Mouse (Mus musculus): ENCODE results near the gene Ptpro. TPM values are rescaled to one million over a fixed set of nuclear protein-coding genes. Genes with fewer than 3 reads are reported as not detected.

Gene Ptpro
- 0.65 and 1.3 TPM in 2 replicates for total RNA-seq (2014; rRNA removed)
- polyA plus RNA-seq (2012; rRNA removed), result 0.24 and 0.51 TPM in 2 replicates

DNA sequence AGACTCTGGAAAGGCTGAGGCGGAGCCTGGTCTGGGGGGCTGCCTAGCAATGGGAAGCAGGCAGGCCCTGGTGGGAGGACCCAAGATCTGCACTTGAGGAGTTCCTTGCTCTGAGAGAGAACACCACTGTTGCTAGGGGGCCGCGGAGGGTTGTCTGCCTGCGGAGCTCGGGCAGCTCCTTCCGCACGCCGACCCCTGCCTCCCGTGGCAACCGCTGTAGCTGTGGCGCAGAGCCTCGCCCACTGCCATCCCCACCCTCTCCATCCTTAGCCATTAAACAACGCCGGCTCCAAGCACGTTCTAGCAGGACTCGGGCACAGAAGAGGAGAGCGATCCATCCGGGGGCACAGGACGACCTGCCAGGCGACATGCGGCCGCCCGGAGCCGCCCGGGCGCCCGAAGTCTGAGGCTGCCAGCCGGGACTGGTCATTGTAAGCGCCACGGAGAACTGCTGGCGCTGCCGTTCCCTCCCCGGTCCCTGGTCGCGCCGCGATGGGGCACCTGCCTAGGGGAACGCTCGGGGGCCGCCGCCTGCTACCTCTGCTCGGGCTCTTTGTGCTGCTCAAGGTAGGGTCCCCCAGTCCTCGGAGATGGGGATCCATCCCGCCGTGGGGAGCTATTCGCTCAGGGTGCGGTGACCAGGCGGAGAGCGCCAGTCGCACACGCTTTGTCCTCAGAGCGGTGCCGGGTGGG is at the start of gene Ptpro:
Gene Ptpro, plus strand, starts transcription at position 126 of the 693 bp plus-strand sequence.
- no peak for DNase-seq (ENCODE audit: extremely low read depth, low read depth, low spot score)
- Histone ChIP-seq H3K27ac (replicated peaks; ENCODE audit: insufficient read depth, low read depth, low read length) (no peak within 1 kb of the TSS), H3K9ac (ENCODE audit: low read depth, low read length) (no peak within 1 kb of the TSS), H3K79me2 (ENCODE audit: control insufficient read depth, insufficient read depth, low read length) (no peaks in the 10 kb centered on the region), H3K36me3 (ENCODE audit: control insufficient read depth, insufficient read depth, low read length) (no peaks in the 10 kb centered on the region), H3K27me3 (ENCODE audit: control insufficient read depth, insufficient read depth, low read length) (peaks cover 10% of the 10 kb centered on the region; the same call in 1 of the 2 replicates), H3K4me1 (ENCODE audit: control insufficient read depth, insufficient read depth, low read length) (no peaks in the 10 kb centered on the region), H3K4me3 (ENCODE audit: insufficient read depth, low read depth, low read length) (no peak within 1 kb of the TSS)
- 3% methylated on average over 53 of the region's 53 CpGs for WGBS
- no peak for TF ChIP-seq CTCF (IDR thresholded peaks at IDR 0.05; ENCODE audit: low read depth, low read length)
- no peak for TF ChIP-seq POLR2A (IDR thresholded peaks at IDR 0.05; ENCODE audit: extremely low read depth, insufficient read depth, low read length)

DNA sequence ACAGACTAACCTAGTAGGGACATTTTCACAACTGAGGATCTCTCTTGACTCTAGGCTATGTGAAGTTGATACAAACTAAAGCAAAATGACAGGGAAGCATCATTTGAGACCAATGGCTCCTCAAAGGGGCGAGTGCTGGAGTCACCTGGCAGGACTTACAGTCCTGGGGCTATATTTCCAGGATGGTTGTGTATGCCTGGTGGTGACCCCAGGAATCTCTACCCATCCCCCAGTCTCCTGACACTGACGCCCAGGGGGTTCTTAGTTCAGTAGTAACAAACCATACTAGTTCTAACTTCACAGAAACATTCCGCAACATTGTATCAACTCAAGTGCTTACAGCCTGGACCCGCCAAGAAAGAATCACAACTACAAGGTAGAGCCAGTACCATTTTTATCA is 49.5 kb upstream of the Ptpro start:
- H3K27me3 ChIP-seq (ENCODE audit: control insufficient read depth, insufficient read depth, low read length), result no peaks in the 10 kb centered on the region
- DNase-seq (ENCODE audit: extremely low read depth, low read depth, low spot score), result no peak
- no peaks in the 10 kb centered on the region for H3K79me2 ChIP-seq (ENCODE audit: control insufficient read depth, insufficient read depth, low read length)
- no peaks in the 10 kb centered on the region for H3K4me1 ChIP-seq (ENCODE audit: control insufficient read depth, insufficient read depth, low read length)
- H3K4me3 ChIP-seq (ENCODE audit: insufficient read depth, low read depth, low read length), result no peak overlapping the region
- H3K9ac ChIP-seq (ENCODE audit: low read depth, low read length), result no peak overlapping the region
- WGBS, result 84% methylated on average over 4 of the region's 4 CpGs
- TF ChIP-seq POLR2A (IDR thresholded peaks at IDR 0.05; ENCODE audit: extremely low read depth, insufficient read depth, low read length) (no peak), CTCF (IDR thresholded peaks at IDR 0.05; ENCODE audit: low read depth, low read length) (no peak)
- no peak overlapping the region for H3K27ac ChIP-seq (replicated peaks; ENCODE audit: insufficient read depth, low read depth, low read length)
- no peaks in the 10 kb centered on the region for H3K36me3 ChIP-seq (ENCODE audit: control insufficient read depth, insufficient read depth, low read length)

DNA sequence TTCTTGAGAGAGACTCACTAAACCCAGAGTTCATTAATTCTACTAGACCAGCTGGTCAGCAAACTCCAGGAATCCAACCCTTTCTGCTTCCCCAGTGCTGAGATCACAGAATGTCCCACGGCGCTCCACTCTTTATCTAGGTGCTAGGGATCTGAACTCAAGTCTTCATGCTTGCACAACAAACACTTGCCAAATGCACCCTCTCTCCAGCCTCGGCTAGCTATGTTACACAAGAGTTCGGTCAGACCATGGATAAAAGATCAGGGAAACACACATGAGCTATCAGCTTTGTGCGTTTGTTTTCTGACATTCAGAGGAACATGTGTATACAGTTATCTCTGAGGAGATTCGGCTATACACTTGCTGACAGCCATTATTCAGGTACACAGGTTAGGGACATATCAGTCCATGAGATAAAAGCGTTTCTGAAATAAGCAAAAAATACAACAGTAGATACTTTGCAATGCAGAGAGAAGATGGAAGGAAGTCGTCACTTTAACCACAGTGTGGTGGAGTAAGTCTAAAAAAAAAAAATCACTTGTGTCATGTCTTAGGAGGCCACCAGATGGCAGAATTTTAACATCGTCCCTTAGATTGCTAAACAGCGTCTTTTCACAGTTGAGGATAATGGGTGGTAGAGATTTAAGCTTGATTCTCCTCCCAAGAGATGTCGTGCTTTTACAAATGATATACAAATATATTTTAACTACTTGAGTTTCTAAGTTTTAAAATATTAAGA is 46.3 kb upstream of the Ptpro start:
- Histone ChIP-seq H3K27ac (replicated peaks; ENCODE audit: insufficient read depth, low read depth, low read length) (no peak overlapping the region), H3K27me3 (ENCODE audit: control insufficient read depth, insufficient read depth, low read length) (no peaks in the 10 kb centered on the region), H3K4me1 (ENCODE audit: control insufficient read depth, insufficient read depth, low read length) (no peaks in the 10 kb centered on the region), H3K4me3 (ENCODE audit: insufficient read depth, low read depth, low read length) (no peak overlapping the region), H3K36me3 (ENCODE audit: control insufficient read depth, insufficient read depth, low read length) (no peaks in the 10 kb centered on the region), H3K9ac (ENCODE audit: low read depth, low read length) (no peak overlapping the region), H3K79me2 (ENCODE audit: control insufficient read depth, insufficient read depth, low read length) (no peaks in the 10 kb centered on the region)
- DNase-seq (ENCODE audit: extremely low read depth, low read depth, low spot score), result peak; percentile 16
- no peak for TF ChIP-seq CTCF (IDR thresholded peaks at IDR 0.05; ENCODE audit: low read depth, low read length)
- no peak for TF ChIP-seq POLR2A (IDR thresholded peaks at IDR 0.05; ENCODE audit: extremely low read depth, insufficient read depth, low read length)
- WGBS, result 55% methylated on average over 11 of the region's 11 CpGs

DNA sequence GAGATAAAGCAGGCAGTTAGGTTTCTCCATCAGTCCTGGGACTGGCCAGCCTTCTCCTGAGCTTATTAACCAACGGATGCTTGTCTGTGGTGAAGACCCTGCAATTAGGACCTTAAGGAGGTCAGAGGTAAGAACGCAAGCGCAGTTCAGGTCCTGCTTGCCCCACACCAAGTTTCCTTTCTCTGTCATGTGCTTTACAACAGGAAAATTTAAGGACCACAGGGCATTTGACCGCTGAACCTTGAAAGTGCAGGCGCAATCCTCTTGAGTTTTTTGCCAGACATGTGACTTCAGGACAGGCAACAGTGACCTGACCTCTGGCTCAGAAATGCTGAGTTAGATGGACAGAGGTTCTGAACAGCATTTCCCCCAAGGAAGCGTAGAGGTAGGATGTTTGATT is 45.0 kb upstream of the Ptpro start:
- 86% methylated on average over 6 of the region's 6 CpGs for WGBS
- no peak overlapping the region for H3K9ac ChIP-seq (ENCODE audit: low read depth, low read length)

DNA sequence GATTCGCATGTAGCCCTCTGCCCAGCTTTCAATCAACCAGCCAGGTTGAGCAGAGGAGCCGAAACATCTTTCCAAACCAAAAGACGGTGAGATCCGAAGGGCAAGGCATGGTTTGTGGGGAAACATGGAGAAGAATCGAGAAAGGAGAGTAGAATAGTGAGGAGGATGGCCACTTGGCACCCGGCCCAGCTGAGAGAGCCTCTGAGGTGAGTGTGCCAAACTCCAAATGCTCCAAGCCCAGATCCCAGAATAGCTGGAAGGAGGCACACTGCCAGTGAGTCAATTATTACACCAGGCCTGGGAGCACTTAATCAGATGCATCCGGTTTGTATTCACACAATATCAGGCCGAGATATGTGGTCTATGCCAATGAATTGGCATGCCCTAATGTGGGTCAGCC is 42.1 kb upstream of the Ptpro start:
- no peak for TF ChIP-seq POLR2A (IDR thresholded peaks at IDR 0.05; ENCODE audit: extremely low read depth, insufficient read depth, low read length)
- Histone ChIP-seq H3K36me3 (ENCODE audit: control insufficient read depth, insufficient read depth, low read length) (no peaks in the 10 kb centered on the region), H3K4me3 (ENCODE audit: insufficient read depth, low read depth, low read length) (no peak overlapping the region), H3K9ac (ENCODE audit: low read depth, low read length) (no peak overlapping the region), H3K4me1 (ENCODE audit: control insufficient read depth, insufficient read depth, low read length) (no peaks in the 10 kb centered on the region), H3K27me3 (ENCODE audit: control insufficient read depth, insufficient read depth, low read length) (no peaks in the 10 kb centered on the region), H3K27ac (replicated peaks; ENCODE audit: insufficient read depth, low read depth, low read length) (no peak overlapping the region), H3K79me2 (ENCODE audit: control insufficient read depth, insufficient read depth, low read length) (no peaks in the 10 kb centered on the region)
- DNase-seq (ENCODE audit: extremely low read depth, low read depth, low spot score), result peak; percentile 63
- WGBS, result 52% methylated on average over 8 of the region's 8 CpGs

More for the DNA sequence above, 45.0 kb upstream of the Ptpro start:
- TF ChIP-seq CTCF (IDR thresholded peaks at IDR 0.05; ENCODE audit: low read depth, low read length), result no peak
- TF ChIP-seq POLR2A (IDR thresholded peaks at IDR 0.05; ENCODE audit: extremely low read depth, insufficient read depth, low read length), result no peak
- H3K4me3 ChIP-seq (ENCODE audit: insufficient read depth, low read depth, low read length), result no peak overlapping the region
- H3K27me3 ChIP-seq (ENCODE audit: control insufficient read depth, insufficient read depth, low read length), result no peaks in the 10 kb centered on the region
- no peak overlapping the region for H3K27ac ChIP-seq (replicated peaks; ENCODE audit: insufficient read depth, low read depth, low read length)
- no peaks in the 10 kb centered on the region for H3K79me2 ChIP-seq (ENCODE audit: control insufficient read depth, insufficient read depth, low read length)
- DNase-seq (ENCODE audit: extremely low read depth, low read depth, low spot score), result peak; percentile 45
- no peaks in the 10 kb centered on the region for H3K36me3 ChIP-seq (ENCODE audit: control insufficient read depth, insufficient read depth, low read length)
- H3K4me1 ChIP-seq (ENCODE audit: control insufficient read depth, insufficient read depth, low read length), result no peaks in the 10 kb centered on the region

DNA sequence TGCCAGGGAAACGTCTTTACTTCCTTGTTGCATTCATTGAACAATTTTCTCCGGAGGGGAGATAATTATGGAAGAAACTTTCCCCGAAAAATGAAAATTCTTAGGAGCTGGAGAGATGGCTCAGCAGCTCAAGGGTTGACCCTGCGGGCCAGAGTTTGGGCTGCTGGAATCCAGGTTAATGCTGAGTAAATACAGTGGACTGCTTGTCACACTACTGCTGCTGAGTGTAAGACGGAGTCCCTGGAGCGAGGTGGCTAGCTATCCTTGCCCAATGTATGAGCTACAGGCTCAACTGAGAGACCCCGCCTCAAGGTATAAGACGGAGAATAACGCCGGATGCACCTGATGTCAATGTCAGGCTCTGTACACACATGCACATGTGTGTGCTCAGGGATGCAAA is 41.1 kb upstream of the Ptpro start:
- no peaks in the 10 kb centered on the region for H3K4me1 ChIP-seq (ENCODE audit: control insufficient read depth, insufficient read depth, low read length)
- no peak for DNase-seq (ENCODE audit: extremely low read depth, low read depth, low spot score)
- H3K27me3 ChIP-seq (ENCODE audit: control insufficient read depth, insufficient read depth, low read length), result no peaks in the 10 kb centered on the region
- 86% methylated on average over 10 of the region's 10 CpGs for WGBS
- no peak overlapping the region for H3K27ac ChIP-seq (replicated peaks; ENCODE audit: insufficient read depth, low read depth, low read length)
- H3K9ac ChIP-seq (ENCODE audit: low read depth, low read length), result no peak overlapping the region
- TF ChIP-seq POLR2A (IDR thresholded peaks at IDR 0.05; ENCODE audit: extremely low read depth, insufficient read depth, low read length), result no peak
- no peak for TF ChIP-seq CTCF (IDR thresholded peaks at IDR 0.05; ENCODE audit: low read depth, low read length)
- H3K36me3 ChIP-seq (ENCODE audit: control insufficient read depth, insufficient read depth, low read length), result no peaks in the 10 kb centered on the region
- no peaks in the 10 kb centered on the region for H3K79me2 ChIP-seq (ENCODE audit: control insufficient read depth, insufficient read depth, low read length)
- H3K4me3 ChIP-seq (ENCODE audit: insufficient read depth, low read depth, low read length), result no peak overlapping the region

Data from liver, adult 2 months (tissue).